Mouse (Mus musculus): ENCODE measurements around the gene Usp53. TPM values are rescaled to one million over a fixed set of nuclear protein-coding genes. Genes with fewer than 3 reads are reported as not detected.
A peak's percentile ranks its signal among the peaks of the same experiment; 100 is the strongest.

The Usp53 gene
- polyA plus RNA-seq, 1 experiment from 2014 or later, result 6.1 TPM

- ATAC-seq, result no peak
- Histone ChIP-seq H3K27ac (ENCODE audit: low read depth, low read length) (no peak within 1 kb of the TSS), H3K36me3 (ENCODE audit: control insufficient read depth, insufficient read depth) (no peaks in the 10 kb centered on the region), H3K4me3 (ENCODE audit: low read depth, low read length) (no peak within 1 kb of the TSS), H3K27me3 (replicated peaks; ENCODE audit: control insufficient read depth, insufficient read depth, low read length) (no peaks in the 10 kb centered on the region), H3K4me1 (replicated peaks; ENCODE audit: control insufficient read depth, insufficient read depth, low read length) (peaks cover 3% of the 10 kb centered on the region; the same call in 1 of the 2 replicates), H3K9me3 (ENCODE audit: control insufficient read depth) (no peaks in the 10 kb centered on the region), H3K4me2 (replicated peaks; ENCODE audit: low read depth) (no peak within 1 kb of the TSS), H3K9ac (ENCODE audit: low read depth, low read length) (no peak within 1 kb of the TSS)
- TF ChIP-seq CTCF (IDR thresholded peaks at IDR 0.05; ENCODE audit: low read depth), result no peak
- WGBS, result 82% methylated on average over 8 of the region's 8 CpGs
Measured at GRCm38 (mm10) chr3:122919260-122919659, 65.0 kb downstream of the Usp53 start, which contains the start of gene Gm10959. Gene Gm10959, minus strand, starts transcription at chr3:122919360.

DNA sequence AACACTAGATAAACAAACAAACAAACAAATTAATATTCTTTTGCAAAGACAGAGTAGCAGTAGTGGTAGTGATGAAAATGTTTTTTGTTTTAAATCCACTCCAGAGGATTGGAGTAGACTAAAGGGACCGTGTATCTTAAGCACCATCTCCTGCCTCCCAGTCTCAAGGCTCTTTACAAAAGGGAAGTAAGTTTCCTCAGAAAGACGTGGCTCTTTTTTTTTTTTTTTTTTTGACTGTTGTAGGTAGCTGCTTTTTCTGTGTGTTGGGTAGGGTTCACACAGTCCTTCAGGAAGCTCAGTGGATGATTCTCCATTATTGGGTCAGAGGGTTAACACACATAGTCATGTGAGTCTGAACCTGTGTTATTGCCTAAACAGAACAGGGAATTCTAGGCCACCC, 65.6 kb downstream of the Usp53 start:
- Histone ChIP-seq H3K9me3 (ENCODE audit: control insufficient read depth) (no peaks in the 10 kb centered on the region), H3K4me2 (replicated peaks; ENCODE audit: low read depth) (no peak overlapping the region), H3K27me3 (replicated peaks; ENCODE audit: control insufficient read depth, insufficient read depth, low read length) (no peaks in the 10 kb centered on the region), H3K4me1 (replicated peaks; ENCODE audit: control insufficient read depth, insufficient read depth, low read length) (peaks cover 3% of the 10 kb centered on the region; the same call in 1 of the 2 replicates), H3K27ac (ENCODE audit: low read depth, low read length) (no peak overlapping the region), H3K36me3 (ENCODE audit: control insufficient read depth, insufficient read depth) (no peaks in the 10 kb centered on the region), H3K9ac (ENCODE audit: low read depth, low read length) (no peak overlapping the region), H3K4me3 (ENCODE audit: low read depth, low read length) (no peak overlapping the region)
- WGBS, result 71% methylated on average over 2 of the region's 2 CpGs
- no peak for ATAC-seq
- no peak for TF ChIP-seq CTCF (IDR thresholded peaks at IDR 0.05; ENCODE audit: low read depth)

DNA sequence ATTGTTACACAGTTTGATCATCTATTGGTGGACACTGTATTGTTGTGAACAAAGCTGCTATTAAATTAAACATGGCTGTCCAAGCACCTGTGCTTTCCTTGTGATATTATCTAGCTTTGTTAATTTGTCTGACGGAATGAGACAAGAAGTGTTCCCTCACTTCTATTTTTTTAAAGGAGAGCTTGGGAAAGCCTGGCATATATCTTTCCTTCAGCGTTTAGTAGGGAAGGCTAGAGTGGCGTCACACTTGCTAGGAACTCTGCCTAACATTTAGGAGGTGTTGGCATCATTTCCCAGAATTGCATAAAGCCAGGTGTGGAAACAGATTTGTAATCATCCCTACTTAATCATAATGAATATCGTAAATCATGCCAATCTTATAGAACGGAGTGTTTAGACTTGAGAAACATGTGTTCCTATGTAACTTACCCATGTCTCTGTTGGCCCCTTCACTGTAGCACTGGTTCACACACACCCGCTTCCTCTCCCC, 68.1 kb downstream of the Usp53 start:
- Histone ChIP-seq H3K27ac (ENCODE audit: low read depth, low read length) (no peak overlapping the region), H3K27me3 (replicated peaks; ENCODE audit: control insufficient read depth, insufficient read depth, low read length) (no peaks in the 10 kb centered on the region), H3K36me3 (ENCODE audit: control insufficient read depth, insufficient read depth) (no peaks in the 10 kb centered on the region), H3K4me1 (replicated peaks; ENCODE audit: control insufficient read depth, insufficient read depth, low read length) (no peaks in the 10 kb centered on the region; the same call in 1 of the 2 replicates), H3K9me3 (ENCODE audit: control insufficient read depth) (no peaks in the 10 kb centered on the region), H3K9ac (ENCODE audit: low read depth, low read length) (no peak overlapping the region), H3K4me2 (replicated peaks; ENCODE audit: low read depth) (no peak overlapping the region), H3K4me3 (ENCODE audit: low read depth, low read length) (no peak overlapping the region)
- WGBS, result 75% methylated on average over 6 of the region's 6 CpGs
- no peak for ATAC-seq
- no peak for TF ChIP-seq CTCF (IDR thresholded peaks at IDR 0.05; ENCODE audit: low read depth)

DNA sequence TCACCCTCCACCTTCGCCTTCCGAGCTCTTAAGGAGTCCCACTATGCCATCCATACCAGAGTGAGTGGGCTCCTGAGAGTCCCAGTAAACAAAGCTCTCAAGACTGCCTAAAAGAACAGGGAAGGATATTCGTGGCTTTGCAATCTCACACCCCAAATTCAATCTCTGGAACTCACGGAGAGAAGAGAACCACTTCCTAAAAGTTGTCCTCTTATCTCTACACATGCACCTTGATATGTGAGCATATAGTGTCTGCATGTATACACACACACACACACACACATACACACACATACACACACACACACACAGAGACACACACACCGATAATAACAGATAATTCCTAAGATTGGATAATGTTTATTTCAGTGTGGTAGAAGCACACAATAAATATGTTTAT, 68.8 kb downstream of the Usp53 start:
- Histone ChIP-seq H3K4me3 (ENCODE audit: low read depth, low read length) (no peak overlapping the region), H3K9ac (ENCODE audit: low read depth, low read length) (no peak overlapping the region), H3K27me3 (replicated peaks; ENCODE audit: control insufficient read depth, insufficient read depth, low read length) (no peaks in the 10 kb centered on the region), H3K36me3 (ENCODE audit: control insufficient read depth, insufficient read depth) (no peaks in the 10 kb centered on the region), H3K4me2 (replicated peaks; ENCODE audit: low read depth) (no peak overlapping the region), H3K9me3 (ENCODE audit: control insufficient read depth) (no peaks in the 10 kb centered on the region), H3K27ac (ENCODE audit: low read depth, low read length) (no peak overlapping the region), H3K4me1 (replicated peaks; ENCODE audit: control insufficient read depth, insufficient read depth, low read length) (no peaks in the 10 kb centered on the region)
- no peak for ATAC-seq
- TF ChIP-seq CTCF (IDR thresholded peaks at IDR 0.05; ENCODE audit: low read depth), result no peak
- whole genome bisulfite sequencing, result 85% methylated on average over 5 of the region's 5 CpGs

DNA sequence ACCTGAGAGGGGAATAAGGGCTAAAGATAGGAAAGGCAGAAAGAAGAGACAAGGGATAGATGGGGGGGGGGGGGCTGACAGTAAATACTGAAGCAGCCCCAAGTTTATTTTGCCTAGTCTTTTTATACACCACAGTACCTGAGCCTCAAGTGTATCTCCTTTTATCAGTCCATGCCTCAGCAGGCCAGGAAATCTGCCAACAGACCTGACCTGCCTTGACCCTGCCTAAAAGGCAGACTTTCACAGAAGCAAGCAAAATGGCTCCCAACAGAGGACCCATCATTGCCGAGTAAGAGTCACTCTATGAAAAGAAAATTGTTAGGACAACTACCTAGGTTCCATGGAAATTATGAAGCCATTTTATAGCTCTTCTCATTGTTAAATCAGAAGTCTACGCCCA, 76.5 kb downstream of the Usp53 start:
- Histone ChIP-seq H3K4me1 (replicated peaks; ENCODE audit: control insufficient read depth, insufficient read depth, low read length) (no peaks in the 10 kb centered on the region), H3K9ac (ENCODE audit: low read depth, low read length) (no peak overlapping the region)
- 87% methylated on average over 2 of the region's 2 CpGs for WGBS

GRCm38 (mm10) chr3:122903746-122904433, 80.4 kb downstream of the Usp53 start:
- Histone ChIP-seq H3K4me3 (ENCODE audit: low read depth, low read length) (no peak overlapping the region), H3K27ac (ENCODE audit: low read depth, low read length) (no peak overlapping the region), H3K9ac (ENCODE audit: low read depth, low read length) (no peak overlapping the region), H3K36me3 (ENCODE audit: control insufficient read depth, insufficient read depth) (no peaks in the 10 kb centered on the region), H3K4me2 (replicated peaks; ENCODE audit: low read depth) (no peak overlapping the region), H3K4me1 (replicated peaks; ENCODE audit: control insufficient read depth, insufficient read depth, low read length) (no peaks in the 10 kb centered on the region), H3K27me3 (replicated peaks; ENCODE audit: control insufficient read depth, insufficient read depth, low read length) (no peaks in the 10 kb centered on the region), H3K9me3 (ENCODE audit: control insufficient read depth) (no peaks in the 10 kb centered on the region)
- no peak for ATAC-seq
- peak; percentile 98 for TF ChIP-seq CTCF (IDR thresholded peaks at IDR 0.05; ENCODE audit: low read depth)
- 39% methylated on average over 12 of the region's 12 CpGs for WGBS

More for the DNA sequence above, 76.5 kb downstream of the Usp53 start:
- Histone ChIP-seq H3K36me3 (ENCODE audit: control insufficient read depth, insufficient read depth) (no peaks in the 10 kb centered on the region), H3K4me3 (ENCODE audit: low read depth, low read length) (no peak overlapping the region), H3K9me3 (ENCODE audit: control insufficient read depth) (no peaks in the 10 kb centered on the region), H3K4me2 (replicated peaks; ENCODE audit: low read depth) (no peak overlapping the region), H3K27me3 (replicated peaks; ENCODE audit: control insufficient read depth, insufficient read depth, low read length) (no peaks in the 10 kb centered on the region), H3K27ac (ENCODE audit: low read depth, low read length) (no peak overlapping the region)
- ATAC-seq, result no peak
- TF ChIP-seq CTCF (IDR thresholded peaks at IDR 0.05; ENCODE audit: low read depth), result no peak

All from intestine, postnatal 0 days (tissue).